Mouse (Mus musculus) stomach, embryonic 14.5 days (tissue): Measurements from ENCODE around the gene Eif4h. TPM values are rescaled to one million over a fixed set of nuclear protein-coding genes. Genes with fewer than 3 reads are reported as not detected.

Experiments used
- ATAC-seq: fragments of 200-750 bp; cut with Nextera tagmentation; 2 replicates; pipeline ENCODE4 v1.8.0; 2017; ENCODE audit warnings: low read depth, moderate TSS enrichment; ENCODE audit not compliant: insufficient number of reproducible peaks, insufficient read depth, low FRiP score
- H3K27ac ChIP-seq: fragments of 300-500 bp; sonication (generic); 2 replicates; pipeline ENCODE4 v1.5.1; 2014; ENCODE audit warnings: mild to moderate bottlenecking, low read length, moderate library complexity, mixed read lengths
- H3K27me3 ChIP-seq: fragments of 300-500 bp; sonication (generic); 2 replicates; pipeline ENCODE4 v1.6.1; 2014; ENCODE audit warnings: low read length, control low read depth, mixed read lengths; ENCODE audit not compliant: control insufficient read depth, insufficient read depth
- H3K36me3 ChIP-seq: fragments of 300-500 bp; sonication (generic); 2 replicates; pipeline ENCODE4 v1.6.1; 2014; ENCODE audit warnings: mild to moderate bottlenecking, control low read depth, low read length, moderate library complexity, mixed read lengths; ENCODE audit not compliant: control insufficient read depth, insufficient read depth
- H3K4me1 ChIP-seq: fragments of 300-500 bp; sonication (generic); 2 replicates; pipeline ENCODE4 v1.6.1; 2014; ENCODE audit warnings: low read length, control low read depth, mixed read lengths; ENCODE audit not compliant: control insufficient read depth, insufficient read depth
- H3K4me2 ChIP-seq: fragments of 300-500 bp; sonication (generic); replicated peaks from 2 replicates; pipeline ENCODE4 v1.6.1; 2014; ENCODE audit warnings: low read depth, low read length, control low read depth
- H3K4me3 ChIP-seq: fragments of 300-500 bp; sonication (generic); 2 replicates; pipeline ENCODE4 v1.5.1; 2014; ENCODE audit warnings: low read depth, low read length, control low read depth
- H3K9ac ChIP-seq: fragments of 300-500 bp; sonication (generic); replicated peaks from 2 replicates; pipeline ENCODE4 v1.6.1; 2014; ENCODE audit warnings: low read depth, mild to moderate bottlenecking, control low read depth, low read length, moderate library complexity, mixed read lengths
- H3K9me3 ChIP-seq: fragments of 300-500 bp; sonication (generic); 2 replicates; pipeline ENCODE4 v1.6.1; 2016; ENCODE audit warnings: low read depth, low read length, control low read depth; ENCODE audit not compliant: control insufficient read depth
- WGBS: fragments of 180-500 bp; shearing (Covaris S2); extraction: QIAGEN DNeasy Blood & Tissue Kit; methylation state at CpG from one replicate; pipeline ENCODE4 v1.1.7; 2014; 5-methylcytosine and 5-hydroxymethylcytosine counted together
- polyA plus RNA-seq: library from polyadenylated mRNA; unstranded; fragments of >200 nt; fragmentation: Nextera tagmentation; extraction: Ambion mirVana; gene quantifications from 2 replicates; pipeline ENCODE4 v1.2.1, GENCODE M21; 2014

The Eif4h gene
- polyA plus RNA-seq, 1 experiment from 2014 or later: 442 TPM

DNA sequence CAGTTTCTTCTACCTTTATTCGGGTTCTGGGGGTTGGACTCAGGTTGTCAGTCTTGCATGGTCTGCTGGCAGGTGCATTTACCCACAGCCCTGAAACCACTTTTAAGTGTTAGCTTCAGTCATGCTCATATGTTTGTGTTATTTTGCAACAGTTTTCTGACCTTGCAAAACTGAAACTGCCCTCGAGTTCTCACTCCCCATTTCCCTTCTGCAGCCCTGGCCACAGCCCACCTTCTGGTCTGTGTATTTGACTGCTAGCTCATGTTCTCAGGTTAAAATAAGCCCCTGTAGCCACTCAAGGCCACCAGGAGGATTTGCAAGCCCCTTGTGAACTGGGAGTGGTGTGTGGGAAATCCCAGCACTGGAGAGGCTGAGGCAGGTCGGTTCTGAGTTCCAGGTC lies 49.4 kb downstream of the Eif4h start:
- H3K9me3 ChIP-seq: no peaks in the 10 kb centered on the region
- ATAC-seq: no peak
- peaks cover 43% of the 10 kb centered on the region for H3K36me3 ChIP-seq
- H3K4me1 ChIP-seq: no peaks in the 10 kb centered on the region
- H3K27ac ChIP-seq: no peak overlapping the region
- H3K27me3 ChIP-seq: no peaks in the 10 kb centered on the region
- 82% methylated on average over 3 of the region's 3 CpGs for WGBS
- H3K4me2 ChIP-seq: no peak overlapping the region
- H3K4me3 ChIP-seq: no peak overlapping the region
- no peak overlapping the region for H3K9ac ChIP-seq

DNA sequence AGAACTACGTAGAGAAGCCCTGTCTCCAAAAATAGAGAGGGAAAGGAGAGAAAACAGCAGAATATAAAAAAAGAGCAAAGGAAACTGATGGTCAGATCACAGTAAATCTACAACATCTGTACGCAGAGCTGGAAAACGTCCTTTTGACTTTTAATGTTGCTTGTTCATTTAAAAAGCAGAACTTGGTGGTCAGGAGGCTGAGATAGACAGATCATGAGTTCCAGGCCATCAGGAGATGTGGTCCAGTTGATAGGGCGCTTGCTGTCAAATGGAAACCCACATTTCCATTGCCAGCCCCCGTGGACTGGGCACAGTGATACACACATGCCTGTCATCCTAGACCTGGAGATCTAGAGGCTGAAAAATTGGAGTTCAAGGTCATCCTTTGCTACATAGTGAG lies 54.5 kb downstream of the Eif4h start:
- WGBS: 92% methylated on average over 5 of the region's 5 CpGs
- H3K4me1 ChIP-seq: peaks cover 7% of the 10 kb centered on the region; the same call in 1 of the 2 replicates
- no peak overlapping the region for H3K4me2 ChIP-seq
- H3K36me3 ChIP-seq: peaks cover 2% of the 10 kb centered on the region
- no peak overlapping the region for H3K27ac ChIP-seq
- H3K4me3 ChIP-seq: no peak overlapping the region
- H3K27me3 ChIP-seq: no peaks in the 10 kb centered on the region
- ATAC-seq: no peak
- no peak overlapping the region for H3K9ac ChIP-seq
- H3K9me3 ChIP-seq: no peaks in the 10 kb centered on the region

- no peaks in the 10 kb centered on the region for H3K9me3 ChIP-seq
- peaks cover 2% of the 10 kb centered on the region for H3K36me3 ChIP-seq
- WGBS: 71% methylated on average over 3 of the region's 3 CpGs
- H3K4me2 ChIP-seq: peak overlapping the region; percentile 87
- no peak for ATAC-seq
- no peaks in the 10 kb centered on the region for H3K27me3 ChIP-seq
- H3K4me3 ChIP-seq: peak overlapping the region; percentile 69; the same call in 1 of the 2 replicates
- no peak overlapping the region for H3K9ac ChIP-seq
- H3K27ac ChIP-seq: no peak overlapping the region
- peaks cover 7% of the 10 kb centered on the region; the same call in 1 of the 2 replicates for H3K4me1 ChIP-seq
Measured at GRCm38 (mm10) chr5:134583884-134584213, 55.4 kb downstream of the Eif4h start.

DNA sequence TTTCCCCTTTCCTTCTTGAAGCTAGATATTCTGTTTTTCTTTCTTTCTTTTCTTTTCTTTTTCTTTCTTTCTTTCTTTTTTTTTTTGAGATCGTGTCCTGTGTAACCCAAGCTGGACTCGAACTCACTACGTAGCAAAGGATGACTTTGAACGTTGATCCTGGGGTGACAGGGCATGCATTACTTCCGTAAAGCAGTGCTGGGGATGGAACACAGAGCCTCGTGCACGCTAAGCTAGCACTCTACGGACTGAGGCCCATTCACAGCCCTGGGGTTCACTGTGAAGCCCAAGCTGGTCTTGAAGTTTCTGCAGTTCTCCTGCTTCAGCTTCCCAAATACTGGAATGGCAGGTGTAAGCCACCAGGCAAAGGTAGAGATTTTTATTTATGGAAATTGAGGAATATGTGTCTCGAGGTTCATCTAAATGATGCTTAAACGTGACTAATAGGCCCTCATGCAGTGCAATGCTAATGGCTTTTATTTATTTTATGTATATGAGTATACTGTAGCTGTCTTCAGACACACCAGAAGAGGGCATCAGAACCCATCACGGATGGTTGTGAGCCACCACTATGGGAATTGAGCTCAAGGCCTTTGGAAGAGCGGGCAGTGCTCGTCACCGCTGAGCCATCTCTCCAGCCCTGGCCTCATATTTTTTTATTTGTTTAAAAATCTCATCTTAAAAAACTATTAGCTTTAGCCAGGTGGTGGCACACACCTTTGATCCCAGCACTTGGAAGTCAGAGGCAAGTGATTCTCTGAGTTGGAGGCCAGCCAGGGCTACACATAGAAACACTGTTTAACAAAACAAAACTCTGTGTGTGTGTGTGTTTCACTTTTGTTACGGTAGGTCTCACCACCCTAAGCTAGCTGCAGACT lies 56.0 kb downstream of the Eif4h start:
- no peak for ATAC-seq
- Histone ChIP-seq H3K4me3 (peak overlapping the region; percentile 69), H3K9me3 (no peaks in the 10 kb centered on the region), H3K27ac (no peak overlapping the region), H3K4me2 (peak overlapping the region; percentile 87), H3K4me1 (peaks cover 7% of the 10 kb centered on the region; the same call in 1 of the 2 replicates), H3K36me3 (peaks cover 2% of the 10 kb centered on the region), H3K9ac (peak overlapping the region; percentile 73), H3K27me3 (no peaks in the 10 kb centered on the region)
- 24% methylated on average over 15 of the region's 15 CpGs for WGBS

DNA sequence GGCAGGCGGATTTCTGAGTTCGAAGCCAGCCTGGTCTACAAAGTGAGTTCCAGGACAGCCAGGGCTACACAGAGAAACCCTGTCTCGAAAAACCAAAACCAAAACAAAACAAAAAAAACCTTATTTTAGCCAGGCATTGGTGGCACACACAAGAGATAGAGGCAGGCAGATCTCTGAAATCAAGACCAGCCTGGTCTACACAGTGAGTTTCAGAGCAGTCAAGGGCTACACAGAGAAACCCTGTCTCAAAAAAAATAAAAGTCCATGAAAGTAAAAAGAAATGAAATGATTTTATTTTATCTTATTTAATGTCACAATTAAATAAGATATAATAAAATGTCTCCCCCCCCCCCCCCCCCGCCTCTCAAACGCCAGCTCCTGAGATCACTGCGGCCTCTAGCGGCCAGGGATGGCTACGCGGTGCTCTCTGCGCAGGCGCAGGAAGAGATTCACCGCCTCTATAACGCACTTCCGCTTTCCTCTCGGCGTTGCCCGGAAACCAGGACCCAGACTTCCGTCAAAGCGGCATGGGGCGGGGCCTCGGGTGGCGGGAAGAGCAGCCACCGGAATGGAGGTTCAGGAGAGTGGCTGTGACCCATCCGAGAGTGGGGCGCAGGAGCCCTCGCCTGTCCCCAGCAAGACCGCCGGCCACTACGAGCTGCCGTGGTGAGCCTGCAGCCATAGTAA lies 56.9 kb downstream of the Eif4h start:
- peaks cover 7% of the 10 kb centered on the region; the same call in 1 of the 2 replicates for H3K4me1 ChIP-seq
- no peaks in the 10 kb centered on the region for H3K9me3 ChIP-seq
- peaks cover 2% of the 10 kb centered on the region for H3K36me3 ChIP-seq
- 8% methylated on average over 27 of the region's 30 CpGs for WGBS
- peak overlapping the region; percentile 87 for H3K4me2 ChIP-seq
- H3K27ac ChIP-seq: no peak overlapping the region
- peak; percentile 95 for ATAC-seq
- no peaks in the 10 kb centered on the region for H3K27me3 ChIP-seq
- peak overlapping the region; percentile 73 for H3K9ac ChIP-seq
- peak overlapping the region; percentile 69 for H3K4me3 ChIP-seq

GRCm38 (mm10) chr5:134581146-134581545 lies 58.1 kb downstream of the Eif4h start, which contains the start of gene Rfc2:
TSS of gene Rfc2 (plus strand) at chr5:134581366.
- WGBS: 74% methylated on average over 5 of the region's 5 CpGs
- peaks cover 7% of the 10 kb centered on the region; the same call in 1 of the 2 replicates for H3K4me1 ChIP-seq
- H3K9ac ChIP-seq: no peak within 1 kb of the TSS
- H3K9me3 ChIP-seq: no peaks in the 10 kb centered on the region
- no peak within 1 kb of the TSS for H3K4me3 ChIP-seq
- no peaks in the 10 kb centered on the region; the same call in 1 of the 2 replicates for H3K36me3 ChIP-seq
- no peak within 1 kb of the TSS for H3K4me2 ChIP-seq
- no peak for ATAC-seq
- H3K27me3 ChIP-seq: no peaks in the 10 kb centered on the region
- no peak within 1 kb of the TSS for H3K27ac ChIP-seq

GRCm38 (mm10) chr5:134579135-134579534 lies 60.2 kb downstream of the Eif4h start:
- Histone ChIP-seq H3K27ac (no peak overlapping the region), H3K4me3 (no peak overlapping the region), H3K27me3 (no peaks in the 10 kb centered on the region), H3K9ac (no peak overlapping the region), H3K9me3 (no peaks in the 10 kb centered on the region), H3K4me1 (peaks cover 7% of the 10 kb centered on the region; the same call in 1 of the 2 replicates), H3K4me2 (no peak overlapping the region), H3K36me3 (no peaks in the 10 kb centered on the region)
- 66% methylated on average over 3 of the region's 3 CpGs for WGBS
- ATAC-seq: no peak

- no peak for ATAC-seq
- no peaks in the 10 kb centered on the region for H3K27me3 ChIP-seq
- H3K36me3 ChIP-seq: no peaks in the 10 kb centered on the region
- H3K27ac ChIP-seq: no peak overlapping the region
- WGBS: 75% methylated on average over 7 of the region's 7 CpGs
- H3K4me3 ChIP-seq: no peak overlapping the region
- no peak overlapping the region for H3K4me2 ChIP-seq
- no peaks in the 10 kb centered on the region for H3K9me3 ChIP-seq
- H3K9ac ChIP-seq: no peak overlapping the region
- peaks cover 2% of the 10 kb centered on the region; the same call in 1 of the 2 replicates for H3K4me1 ChIP-seq
Measured at GRCm38 (mm10) chr5:134577534-134577933, 61.8 kb downstream of the Eif4h start.
